Mouse (Mus musculus) urinary bladder, postnatal 25 days (tissue): Measurements from ENCODE around the gene Il1a.

Source experiments
- DNase-seq: peaks from one replicate; pipeline ENCODE4 v3.0.0; 2022; ENCODE audit warnings: low spot score

Gene Il1a

DNA sequence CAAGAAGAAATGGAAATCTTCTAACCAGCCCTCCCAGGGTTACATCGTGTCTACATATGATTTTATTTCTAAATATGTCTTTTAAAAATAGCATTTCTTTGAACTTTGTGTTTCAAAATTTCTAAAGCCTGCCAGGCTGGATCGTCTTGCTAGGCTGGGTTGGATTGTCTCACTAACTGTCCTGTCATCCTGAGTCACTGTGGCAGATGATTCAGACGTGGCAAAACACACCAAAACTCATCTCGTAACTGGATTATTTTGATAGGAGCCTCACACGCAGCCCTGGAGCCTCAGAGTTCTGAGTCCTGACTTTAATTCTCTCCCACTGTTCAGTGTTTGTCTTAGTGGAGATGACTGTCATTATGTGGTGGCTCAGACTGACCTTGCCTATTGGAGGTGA lies 46.7 kb downstream of the Il1a start:
- no peak for DNase-seq

DNA sequence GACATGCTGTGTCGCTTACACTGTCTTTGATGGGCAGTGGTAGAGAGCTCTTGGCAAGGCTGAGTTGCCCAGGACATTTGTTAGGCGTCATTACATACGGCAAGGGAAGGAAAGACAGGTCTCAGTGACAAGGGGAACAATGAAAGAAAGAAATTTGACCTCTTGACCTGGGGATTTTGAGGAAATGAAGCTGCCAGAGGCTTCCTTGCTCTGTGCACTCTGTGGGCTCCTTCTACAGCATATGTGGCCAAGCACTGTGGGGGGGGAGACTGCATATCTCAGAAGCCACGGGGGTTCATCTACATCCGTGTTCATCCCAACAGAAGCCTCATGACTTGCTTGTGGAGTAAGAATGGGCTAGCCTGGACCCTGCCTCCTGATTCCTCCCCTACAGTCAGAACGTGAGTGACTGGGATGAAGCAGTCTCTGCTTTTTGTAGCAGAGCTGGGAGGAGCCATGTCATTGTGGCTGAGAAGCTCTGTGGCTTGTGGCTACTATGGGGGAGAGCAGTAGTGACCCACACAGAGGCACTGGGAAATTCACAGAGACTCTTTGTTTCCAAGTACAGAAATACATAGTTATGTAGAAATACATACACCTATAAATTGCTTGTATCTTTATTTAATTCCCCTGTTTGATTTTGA lies 48.5 kb downstream of the Il1a start:
- DNase-seq, result no peak

DNA sequence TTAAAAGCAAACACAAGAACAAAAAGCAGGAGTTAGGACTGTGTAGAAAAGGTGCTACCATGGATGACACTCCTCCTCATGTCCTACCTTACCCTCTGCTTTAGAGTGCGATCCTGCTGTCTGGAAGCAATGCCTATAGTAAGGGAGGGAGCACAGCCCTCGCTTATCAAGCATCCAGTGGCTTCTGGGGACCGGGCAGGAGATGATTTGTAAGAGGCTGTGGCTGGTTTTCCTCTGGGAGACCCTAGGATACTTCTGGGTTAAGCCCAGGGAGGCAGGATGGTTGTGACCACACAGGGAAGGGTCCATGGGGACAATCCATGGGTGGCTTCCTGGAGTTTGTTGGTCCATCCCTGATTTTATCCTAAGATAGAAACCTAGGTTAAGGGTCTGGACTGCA lies 49.1 kb downstream of the Il1a start:
- DNase-seq, result no peak

DNA sequence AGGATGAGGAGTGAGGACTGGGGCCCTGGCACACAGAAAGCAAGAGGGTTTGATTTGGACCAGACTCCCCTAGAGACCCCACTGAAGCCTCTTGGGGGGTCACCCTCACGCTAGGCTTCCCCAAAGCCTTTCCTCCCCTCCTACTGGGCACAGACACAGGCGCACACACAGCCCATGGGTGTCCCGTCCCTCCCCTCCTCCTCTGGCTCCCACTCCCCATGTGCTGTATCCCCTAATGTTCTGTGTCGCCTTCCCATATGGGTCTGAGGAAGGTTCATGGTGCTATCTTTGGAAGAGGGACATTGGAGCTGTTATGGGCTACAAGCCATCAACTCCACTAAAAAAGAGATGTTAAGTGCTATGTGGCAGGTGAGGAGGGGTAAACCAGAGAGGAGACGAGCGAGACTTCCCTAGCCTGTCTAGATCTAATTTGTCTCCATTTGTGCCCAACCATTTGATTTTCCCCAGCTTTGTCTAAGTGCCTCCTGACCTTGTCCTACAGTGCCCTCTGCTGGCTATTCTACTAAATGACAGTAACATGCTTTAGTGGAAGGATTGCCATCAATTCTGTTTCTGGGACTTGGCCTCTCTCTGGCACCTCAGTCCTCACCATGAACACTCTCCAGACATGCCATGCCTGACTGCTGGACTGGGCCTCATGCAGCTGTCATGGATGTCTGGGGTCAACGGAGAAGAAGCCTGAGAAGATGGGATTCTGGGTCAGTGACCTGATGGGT lies 51.1 kb downstream of the Il1a start:
- DNase-seq, result peak; percentile 61

DNA sequence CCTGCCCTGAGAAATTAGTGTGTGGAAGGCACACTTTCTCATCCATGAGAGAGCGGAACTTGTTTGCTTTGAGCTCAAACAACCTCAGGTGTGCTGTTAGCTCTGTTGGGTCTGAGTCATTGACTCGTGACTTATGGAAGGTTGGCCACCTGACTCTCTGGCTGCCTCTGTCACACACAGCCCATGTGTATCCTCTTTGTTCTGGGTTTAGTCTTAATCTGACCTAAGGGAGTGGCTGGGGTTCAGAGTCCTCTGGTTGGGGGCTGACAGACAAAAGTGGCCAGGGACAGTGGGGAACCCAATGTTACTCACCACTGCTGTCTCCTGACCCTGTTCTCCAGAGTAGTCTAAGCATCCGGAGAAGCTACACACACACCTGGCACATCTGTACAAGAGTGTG lies 51.7 kb downstream of the Il1a start:
- no peak for DNase-seq

DNA sequence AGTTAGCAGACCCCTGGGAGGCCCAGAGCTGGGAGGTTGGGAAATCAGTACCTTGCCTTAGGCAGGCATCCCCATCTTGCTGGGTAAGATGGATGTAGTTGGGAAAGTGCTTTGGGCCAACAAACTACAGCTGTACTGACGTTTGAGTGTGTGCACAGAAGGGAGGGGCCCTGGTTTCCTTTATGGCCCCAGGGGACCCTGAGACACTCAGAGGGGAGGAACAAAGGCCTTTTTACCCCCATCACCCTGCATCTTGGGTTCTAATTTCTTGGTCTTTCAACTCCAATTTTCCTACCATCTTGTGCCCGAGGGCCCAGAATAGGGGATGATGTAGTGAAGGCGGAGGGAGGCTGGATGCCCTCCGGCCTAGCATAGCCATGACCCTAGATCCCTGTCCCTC lies 53.8 kb downstream of the Il1a start:
- DNase-seq, result no peak

DNA sequence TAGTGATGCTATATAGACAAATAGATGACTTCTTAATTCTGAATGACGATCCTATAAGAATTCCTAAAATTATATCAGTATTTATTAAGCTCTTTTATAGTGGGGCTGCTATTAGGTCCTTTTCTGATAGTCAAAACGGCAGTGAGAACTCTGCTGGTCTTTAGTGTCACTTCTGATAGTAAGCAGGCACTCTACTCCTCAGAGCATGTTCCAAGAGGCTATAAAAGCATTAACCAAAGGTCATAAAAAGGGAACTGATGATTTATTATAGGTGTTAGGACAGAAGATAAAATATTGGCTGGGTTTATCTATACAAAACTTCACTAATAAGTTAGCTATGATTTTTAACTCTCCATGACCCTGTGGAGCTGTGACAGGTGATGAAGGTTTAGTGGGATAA lies 55.7 kb downstream of the Il1a start:
- DNase-seq, result no peak

DNA sequence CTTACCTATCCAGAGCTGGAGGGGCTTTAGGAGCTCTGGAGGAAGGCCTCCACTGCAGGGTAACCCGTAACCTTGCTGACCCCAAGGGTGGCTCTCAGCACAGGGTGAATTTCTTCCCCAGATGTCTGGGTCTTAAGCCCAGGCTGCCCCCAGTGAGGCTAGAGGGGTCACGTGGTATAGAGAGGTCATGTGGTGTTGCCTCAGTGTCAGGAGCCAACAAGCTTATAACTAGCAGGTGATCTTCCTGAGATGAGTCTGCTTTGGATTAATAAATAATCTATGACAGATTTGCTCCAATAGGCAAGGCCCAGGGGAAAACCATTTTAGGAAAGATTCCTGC lies 56.2 kb downstream of the Il1a start:
- no peak for DNase-seq

DNA sequence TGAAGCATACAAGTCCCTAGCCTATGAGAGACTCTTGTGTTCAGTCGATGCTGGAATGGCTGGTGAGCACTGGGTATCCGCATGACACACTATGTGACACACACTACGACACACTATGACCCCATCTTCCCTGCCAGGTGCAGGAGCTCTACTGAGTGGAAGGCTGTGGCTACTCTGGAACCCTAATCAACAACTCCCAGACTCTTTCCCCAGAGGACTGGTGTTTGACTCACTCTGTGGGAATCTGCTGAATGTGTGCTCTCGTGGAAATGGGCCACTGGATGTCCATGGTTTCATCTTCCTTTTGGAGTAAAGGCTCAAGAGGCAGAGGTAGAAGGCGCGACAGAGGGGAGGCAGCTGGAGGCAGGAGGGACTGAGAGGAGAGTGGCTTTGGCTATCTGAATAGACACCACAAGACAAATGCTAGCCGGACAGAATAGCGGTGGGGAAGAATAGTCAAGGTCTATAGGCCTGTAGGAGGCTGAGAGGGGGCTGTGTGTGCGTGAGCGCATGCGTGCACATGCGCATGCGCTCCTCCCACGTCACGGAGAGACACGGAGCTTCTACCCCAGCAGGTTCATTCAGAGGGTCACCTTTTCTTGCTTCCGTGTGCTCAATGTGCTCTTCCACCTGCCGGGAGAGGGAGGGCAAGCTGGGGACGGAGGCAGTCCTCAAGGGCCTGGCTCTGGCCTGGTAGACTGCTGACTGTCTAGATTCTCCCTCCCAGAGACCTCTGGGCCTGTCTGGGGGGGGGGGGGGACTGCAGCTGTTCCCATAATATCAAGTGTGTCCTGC lies 56.7 kb downstream of the Il1a start:
- no peak for DNase-seq
